Mouse (Mus musculus) stomach, embryonic 16.5 days (tissue): ENCODE measurements around the gene Clcf1. TPM values are rescaled to one million over a fixed set of nuclear protein-coding genes. Genes with fewer than 3 reads are reported as not detected.

Experiments
- ATAC-seq: fragments of 200-750 bp; cut with Nextera tagmentation; 2 replicates; pipeline ENCODE4 v1.8.0; 2017; ENCODE audit warnings: moderate number of reproducible peaks, moderate TSS enrichment; ENCODE audit not compliant: insufficient read depth, low FRiP score
- H3K27ac ChIP-seq: fragments of 300-500 bp; sonication (generic); 2 replicates; pipeline ENCODE4 v1.5.1; 2014; ENCODE audit warnings: low read length
- H3K27me3 ChIP-seq: fragments of 300-500 bp; sonication (generic); 2 replicates; pipeline ENCODE4 v1.6.1; 2014; ENCODE audit warnings: low read length, control low read depth, mixed read lengths; ENCODE audit not compliant: control insufficient read depth, insufficient read depth
- H3K36me3 ChIP-seq: fragments of 300-500 bp; sonication (generic); 2 replicates; pipeline ENCODE4 v1.6.1; 2014; ENCODE audit warnings: low read length; ENCODE audit not compliant: control insufficient read depth, insufficient read depth
- H3K4me1 ChIP-seq: fragments of 300-500 bp; sonication (generic); 2 replicates; pipeline ENCODE4 v1.6.1; 2014; ENCODE audit warnings: low read length, control low read depth, mixed read lengths; ENCODE audit not compliant: control insufficient read depth, insufficient read depth
- H3K4me2 ChIP-seq: fragments of 300-500 bp; sonication (generic); 2 replicates; pipeline ENCODE4 v1.6.1; 2014; ENCODE audit warnings: low read depth, low read length, mixed read lengths
- H3K4me3 ChIP-seq: fragments of 300-500 bp; sonication (generic); replicated peaks from 2 replicates; pipeline ENCODE4 v1.5.1; 2014; ENCODE audit warnings: mild to moderate bottlenecking, low read length
- H3K9ac ChIP-seq: fragments of 300-500 bp; sonication (generic); 2 replicates; pipeline ENCODE4 v1.6.1; 2014; ENCODE audit warnings: low read length
- H3K9me3 ChIP-seq: fragments of 300-500 bp; sonication (generic); replicated peaks from 2 replicates; pipeline ENCODE4 v1.6.1; 2016; ENCODE audit warnings: low read length, control low read depth; ENCODE audit not compliant: control insufficient read depth
- WGBS: fragments of 180-500 bp; shearing (Covaris S2); extraction: QIAGEN DNeasy Blood & Tissue Kit; methylation state at CpG from one replicate; pipeline ENCODE4 v1.1.7; 2014; 5-methylcytosine and 5-hydroxymethylcytosine counted together
- polyA plus RNA-seq: library from polyadenylated mRNA; unstranded; fragments of >200 nt; fragmentation: Nextera tagmentation; extraction: Ambion mirVana; gene quantifications from 2 replicates; pipeline ENCODE4 v1.2.1, GENCODE M21; 2015

Gene Clcf1
- polyA plus RNA-seq, 1 experiment from 2014 or later, result 6.3 TPM

DNA sequence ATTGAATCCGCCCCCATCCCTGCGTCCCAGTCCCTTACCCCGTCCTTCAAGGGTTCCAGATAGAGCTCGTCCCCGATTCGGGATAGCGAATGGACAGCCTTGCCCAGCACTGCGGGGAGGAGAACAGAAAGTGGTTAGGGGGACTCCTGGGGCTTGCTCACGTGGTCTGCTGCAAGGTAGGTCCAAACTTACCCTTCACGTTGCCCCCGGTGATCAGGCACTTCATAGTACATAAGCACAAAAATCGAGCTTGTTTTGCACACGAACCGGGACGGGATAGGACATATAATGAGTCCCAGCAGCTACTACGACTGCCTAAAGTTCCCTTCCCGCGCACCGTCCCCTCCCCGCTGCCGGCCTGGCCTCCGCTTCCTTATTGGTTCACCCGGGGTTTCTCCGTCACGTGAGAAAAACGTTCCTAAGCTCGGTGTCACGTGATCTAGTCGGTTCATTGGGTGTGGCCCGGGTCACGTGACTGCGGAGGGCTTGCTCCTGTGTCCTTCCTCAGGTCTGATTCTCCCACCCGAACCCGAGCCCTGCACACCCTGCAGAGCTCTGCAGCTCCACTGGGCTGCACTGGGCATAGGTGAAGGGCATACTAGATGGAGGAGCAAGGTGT lies 12.6 kb upstream of the Clcf1 start, which contains the start of gene Rad9a:
Rad9a (minus strand) TSS at position 372 of the 619 bp plus-strand sequence.
- H3K4me2 ChIP-seq, result peak within 1 kb of the TSS; percentile 100
- WGBS, result under 1% methylated on average over 34 of the region's 34 CpGs

GRCm38 (mm10) chr19:4202149-4202548 lies 11.9 kb upstream of the Clcf1 start:
- H3K9ac ChIP-seq, result peak overlapping the region; percentile 88
- H3K4me2 ChIP-seq, result peak overlapping the region; percentile 100
- no peaks in the 10 kb centered on the region for H3K27me3 ChIP-seq
- peak overlapping the region; percentile 81 for H3K4me3 ChIP-seq
- H3K9me3 ChIP-seq, result no peaks in the 10 kb centered on the region
- WGBS, result 28% methylated on average over 7 of the region's 7 CpGs
- 0 out of 2 replicates have a peak overlapping the region, but pooled peaks have one; percentile 59 for H3K27ac ChIP-seq
- no peaks in the 10 kb centered on the region for H3K36me3 ChIP-seq
- H3K4me1 ChIP-seq, result peaks cover 22% of the 10 kb centered on the region
- ATAC-seq, result no peak

More for the DNA sequence above, 12.6 kb upstream of the Clcf1 start, which contains the start of gene Rad9a:
- no peaks in the 10 kb centered on the region for H3K27me3 ChIP-seq
- H3K4me1 ChIP-seq, result peaks cover 22% of the 10 kb centered on the region
- H3K36me3 ChIP-seq, result no peaks in the 10 kb centered on the region
- H3K4me3 ChIP-seq, result peak within 1 kb of the TSS; percentile 81
- ATAC-seq, result peak; percentile 85
- H3K9ac ChIP-seq, result peak within 1 kb of the TSS; percentile 88
- peak within 1 kb of the TSS; percentile 73 for H3K27ac ChIP-seq
- H3K9me3 ChIP-seq, result no peaks in the 10 kb centered on the region

- no peaks in the 10 kb centered on the region for H3K27me3 ChIP-seq
- no peak overlapping the region for H3K27ac ChIP-seq
- H3K9me3 ChIP-seq, result no peaks in the 10 kb centered on the region
- H3K4me1 ChIP-seq, result peaks cover 22% of the 10 kb centered on the region
- H3K36me3 ChIP-seq, result no peaks in the 10 kb centered on the region
- no peak overlapping the region for H3K4me3 ChIP-seq
- no peak overlapping the region for H3K4me2 ChIP-seq
- ATAC-seq, result no peak
- H3K9ac ChIP-seq, result no peak overlapping the region
- 60% methylated on average over 3 of the region's 3 CpGs for WGBS
Measured at GRCm38 (mm10) chr19:4203148-4203547, 10.9 kb upstream of the Clcf1 start.

GRCm38 (mm10) chr19:4203604-4204326 lies 10.3 kb upstream of the Clcf1 start:
- Histone ChIP-seq H3K27me3 (no peaks in the 10 kb centered on the region), H3K9me3 (no peaks in the 10 kb centered on the region), H3K4me3 (no peak overlapping the region), H3K36me3 (no peaks in the 10 kb centered on the region), H3K27ac (no peak overlapping the region), H3K4me1 (peaks cover 22% of the 10 kb centered on the region), H3K9ac (peak overlapping the region; percentile 32; the same call in 1 of the 2 replicates), H3K4me2 (no peak overlapping the region)
- no peak for ATAC-seq
- WGBS, result 56% methylated on average over 13 of the region's 13 CpGs

- no peaks in the 10 kb centered on the region for H3K36me3 ChIP-seq
- H3K27me3 ChIP-seq, result no peaks in the 10 kb centered on the region
- WGBS, result 62% methylated on average over 4 of the region's 4 CpGs
- no peak overlapping the region for H3K27ac ChIP-seq
- H3K4me2 ChIP-seq, result no peak overlapping the region
- H3K4me3 ChIP-seq, result no peak overlapping the region
- ATAC-seq, result no peak
- no peak overlapping the region; the same call in 1 of the 2 replicates for H3K9ac ChIP-seq
- peaks cover 22% of the 10 kb centered on the region for H3K4me1 ChIP-seq
- H3K9me3 ChIP-seq, result no peaks in the 10 kb centered on the region
Measured at GRCm38 (mm10) chr19:4204889-4205288, 9.1 kb upstream of the Clcf1 start.

DNA sequence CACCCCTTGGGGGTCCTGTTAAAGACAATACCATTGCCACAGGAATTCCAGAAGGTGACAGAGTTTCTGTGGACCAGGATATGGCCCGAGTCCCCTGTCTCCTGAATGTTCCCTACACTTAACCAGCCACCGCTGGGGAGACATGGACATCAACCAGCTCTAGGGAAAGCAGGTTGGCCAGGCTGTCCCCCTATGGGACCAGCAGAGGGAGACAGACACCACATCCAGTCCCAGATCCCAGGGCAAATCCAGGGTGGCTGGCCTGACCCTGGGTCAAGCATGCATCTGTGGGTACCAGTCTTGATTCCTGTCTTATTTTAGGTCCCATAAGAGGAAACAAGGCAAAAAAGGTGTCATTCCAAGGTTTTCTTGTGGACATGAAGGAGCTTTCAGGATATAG lies 7.1 kb upstream of the Clcf1 start:
- no peak overlapping the region for H3K4me2 ChIP-seq
- H3K4me1 ChIP-seq, result peaks cover 12% of the 10 kb centered on the region
- no peak overlapping the region for H3K9ac ChIP-seq
- H3K27ac ChIP-seq, result no peak overlapping the region
- ATAC-seq, result peak; percentile 60
- no peak overlapping the region for H3K4me3 ChIP-seq
- 3% methylated on average over 2 of the region's 2 CpGs for WGBS
- no peaks in the 10 kb centered on the region for H3K36me3 ChIP-seq
- no peaks in the 10 kb centered on the region for H3K27me3 ChIP-seq
- H3K9me3 ChIP-seq, result no peaks in the 10 kb centered on the region

DNA sequence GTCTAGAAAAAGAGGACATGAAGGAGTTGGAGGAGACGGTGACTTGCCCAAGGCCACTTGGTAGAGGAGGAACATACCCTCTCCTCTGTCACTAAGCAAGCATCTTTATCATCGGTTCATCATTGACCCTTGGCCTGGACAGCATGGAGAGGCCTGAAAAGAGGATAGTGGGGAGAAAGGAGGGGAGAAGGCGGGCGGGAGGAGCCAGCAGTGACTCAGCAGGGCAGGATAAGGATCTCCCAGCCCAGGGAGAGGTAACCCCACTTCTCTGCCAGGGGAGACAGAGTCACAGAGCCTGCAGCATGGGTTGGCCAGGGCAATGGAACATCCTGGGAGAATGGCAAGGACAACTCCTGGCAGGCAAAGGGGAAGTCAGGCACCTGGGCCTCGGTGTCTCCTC lies 5.5 kb upstream of the Clcf1 start:
- no peak overlapping the region for H3K4me3 ChIP-seq
- ATAC-seq, result no peak
- 73% methylated on average over 5 of the region's 5 CpGs for whole genome bisulfite sequencing
- no peaks in the 10 kb centered on the region for H3K27me3 ChIP-seq
- peaks cover 17% of the 10 kb centered on the region for H3K4me1 ChIP-seq
- H3K9ac ChIP-seq, result 0 out of 2 replicates have a peak overlapping the region, but pooled peaks have one; percentile 7
- H3K27ac ChIP-seq, result no peak overlapping the region
- no peaks in the 10 kb centered on the region for H3K36me3 ChIP-seq
- no peaks in the 10 kb centered on the region for H3K9me3 ChIP-seq
- no peak overlapping the region for H3K4me2 ChIP-seq

DNA sequence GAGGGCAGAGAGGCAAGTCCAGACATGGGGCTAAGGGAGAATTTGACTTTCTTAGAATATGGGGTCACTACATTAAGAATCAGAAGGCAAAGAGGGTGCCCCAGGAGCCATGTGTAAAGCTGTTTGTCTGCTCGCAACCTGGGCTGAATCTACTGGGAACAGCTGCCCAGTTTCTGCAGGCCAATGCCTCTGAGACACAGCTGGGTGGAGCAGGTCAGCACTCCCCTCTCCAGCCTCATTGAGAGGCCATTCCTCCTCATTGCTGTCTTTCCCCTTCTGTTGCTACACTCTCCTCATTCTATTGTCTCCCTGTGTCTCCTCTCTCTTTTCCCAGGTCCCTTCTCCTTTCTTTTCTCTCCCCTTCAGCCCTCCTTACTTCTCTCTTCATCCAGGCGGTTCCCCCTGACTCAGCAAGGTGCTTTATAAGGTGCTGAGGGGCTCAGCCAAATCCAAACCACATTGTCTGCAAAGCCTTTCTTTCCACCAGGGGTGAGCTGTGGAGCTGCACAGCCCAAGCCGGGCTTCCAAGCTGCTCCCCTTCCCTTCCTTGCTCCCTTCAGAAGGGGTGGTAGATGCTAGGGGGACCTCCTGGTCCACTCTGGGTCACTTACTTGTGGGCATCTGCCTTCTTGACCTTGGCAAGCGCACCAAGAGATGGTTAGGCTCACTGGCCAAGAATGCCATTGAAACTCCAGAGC lies 2.0 kb upstream of the Clcf1 start:
- 52% methylated on average over 4 of the region's 4 CpGs for WGBS
- ATAC-seq, result no peak

DNA sequence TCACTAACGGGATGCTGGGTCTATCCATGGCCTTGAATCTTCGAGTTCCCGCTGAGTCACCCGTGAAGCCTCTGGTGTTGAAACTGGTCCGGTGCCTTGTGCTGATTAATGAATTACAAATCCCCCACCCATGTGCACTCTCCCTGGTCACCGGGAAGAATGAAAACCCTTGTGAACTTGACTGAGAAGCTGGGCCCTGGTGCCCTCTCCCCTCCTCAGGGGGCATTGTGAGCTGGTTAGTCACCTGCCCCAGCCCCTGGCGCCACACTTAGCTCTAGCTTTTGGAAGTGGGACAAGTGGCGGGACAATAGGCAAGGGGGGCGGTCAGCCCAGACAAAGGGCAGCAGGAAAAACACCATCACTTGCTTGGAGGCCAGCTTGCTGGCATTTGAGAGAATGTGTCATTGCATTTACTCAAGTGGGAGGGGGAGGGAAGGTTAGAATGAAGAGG lies 489 bp upstream of the Clcf1 start:
- WGBS, result 13% methylated on average over 9 of the region's 9 CpGs
- peak overlapping the region; percentile 80 for H3K4me3 ChIP-seq
- H3K27me3 ChIP-seq, result no peaks in the 10 kb centered on the region
- H3K4me1 ChIP-seq, result peaks cover 54% of the 10 kb centered on the region
- no peak for ATAC-seq
- peak overlapping the region; percentile 95 for H3K27ac ChIP-seq
- peak overlapping the region; percentile 92 for H3K4me2 ChIP-seq
- H3K9me3 ChIP-seq, result no peaks in the 10 kb centered on the region
- no peaks in the 10 kb centered on the region for H3K36me3 ChIP-seq
- peak overlapping the region; percentile 96 for H3K9ac ChIP-seq

More for the DNA sequence above, 2.0 kb upstream of the Clcf1 start:
- Histone ChIP-seq H3K9ac (peak overlapping the region; percentile 6), H3K9me3 (no peaks in the 10 kb centered on the region), H3K27me3 (no peaks in the 10 kb centered on the region), H3K4me2 (no peak overlapping the region), H3K27ac (no peak overlapping the region), H3K4me3 (no peak overlapping the region), H3K36me3 (no peaks in the 10 kb centered on the region), H3K4me1 (peaks cover 43% of the 10 kb centered on the region)
